Mouse (Mus musculus) megakaryocyte, embryonic 14.5 days (primary cell): Measurements from ENCODE around the gene Bcas3.

Experiments used
- FLI1 ChIP-seq: IDR thresholded peaks from 2 replicates; pipeline ENCODE4 v1.6.1; 2012; ENCODE audit warnings: low read length, inconsistent platforms, mixed read lengths
- GATA1 ChIP-seq: IDR thresholded peaks from 3 replicates; pipeline ENCODE4 v1.6.1; 2012; ENCODE audit warnings: mixed read lengths, low read length, inconsistent platforms, borderline replicate concordance

GRCm38 (mm10) chr11:85379091-85379490 is 26.1 kb downstream of the Bcas3 start:
- TF ChIP-seq GATA1 = no peak
- no peak for TF ChIP-seq FLI1
